Mouse (Mus musculus): ENCODE measurements around the gene Fam205a4. TPM values are rescaled to one million over a fixed set of nuclear protein-coding genes. Genes with fewer than 3 reads are reported as not detected.
"Not testable (repeated sequence)": the region's sequence is repeated elsewhere in the genome, so short reads cannot be mapped to it uniquely, and the experiment has no call there.

Gene Fam205a4
- polyA plus RNA-seq (2021) = not detected

- CTCF ChIA-PET; DNase-seq (ENCODE audit: low read depth, low spot score); in situ Hi-C loops (cut with MboI; ENCODE audit: low pct_unique_long_range_greater_than_20kb); H3K27me3 ChIP-seq; ATAC-seq; POLR2A ChIA-PET: not testable (repeated sequence)
These were observed at the start of gene Fam205a4 for GRCm38 (mm10) chr4:41965758-41966157. Fam205a4 (plus strand) TSS chr4:41966058.

GRCm38 (mm10) chr4:41941272-41941671 is 24.6 kb upstream of the Fam205a4 start, which contains the start of gene Gm20878:
Gm20878 (plus strand) TSS chr4:41941572.
- H3K27me3 ChIP-seq; DNase-seq (ENCODE audit: low read depth, low spot score); POLR2A ChIA-PET; CTCF ChIA-PET; ATAC-seq; in situ Hi-C loops (cut with MboI; ENCODE audit: low pct_unique_long_range_greater_than_20kb): not testable (repeated sequence)

Other genes with a start within 250 kb of the Fam205a4 start
- gene Dctn3, start 242.9 kb upstream of the Fam205a4 start, polyA plus RNA-seq (2021) = 116 TPM
- gene Arid3c, start 234.9 kb upstream of the Fam205a4 start, polyA plus RNA-seq (2021) = 0.04 TPM
- gene Galt, start 210.8 kb upstream of the Fam205a4 start, polyA plus RNA-seq (2021) = 28.4 TPM
- 44.4 TPM for gene Sigmar1, start 209.9 kb upstream of the Fam205a4 start, polyA plus RNA-seq (2021)
- gene Ccl27a, start 191.8 kb upstream of the Fam205a4 start, polyA plus RNA-seq (2021) = 17.9 TPM
- not detected for gene Gm21541, start 62.4 kb upstream of the Fam205a4 start, polyA plus RNA-seq (2021)
- 1.5 TPM for gene Gm20878, start 24.5 kb upstream of the Fam205a4 start, polyA plus RNA-seq (2021)
- gene Gm21093, start 68.7 kb downstream of the Fam205a4 start, polyA plus RNA-seq (2021) = not detected
- not detected for gene Gm3893, start 125.1 kb downstream of the Fam205a4 start, polyA plus RNA-seq (2021)
- not detected for gene Gm13304, start 148.8 kb downstream of the Fam205a4 start, polyA plus RNA-seq (2021)
- gene Gm13306, start 187.4 kb downstream of the Fam205a4 start, polyA plus RNA-seq (2021) = 0.50 TPM
- 14.7 TPM for gene Gm13305, start 202.5 kb downstream of the Fam205a4 start, polyA plus RNA-seq (2021)